Mouse (Mus musculus) urinary bladder, postnatal 25 days (tissue): Measurements from ENCODE around the gene Dcps.

Source experiments
- DNase-seq: peaks from one replicate; pipeline ENCODE4 v3.0.0; 2022; ENCODE audit warnings: low spot score

The Dcps gene

DNA sequence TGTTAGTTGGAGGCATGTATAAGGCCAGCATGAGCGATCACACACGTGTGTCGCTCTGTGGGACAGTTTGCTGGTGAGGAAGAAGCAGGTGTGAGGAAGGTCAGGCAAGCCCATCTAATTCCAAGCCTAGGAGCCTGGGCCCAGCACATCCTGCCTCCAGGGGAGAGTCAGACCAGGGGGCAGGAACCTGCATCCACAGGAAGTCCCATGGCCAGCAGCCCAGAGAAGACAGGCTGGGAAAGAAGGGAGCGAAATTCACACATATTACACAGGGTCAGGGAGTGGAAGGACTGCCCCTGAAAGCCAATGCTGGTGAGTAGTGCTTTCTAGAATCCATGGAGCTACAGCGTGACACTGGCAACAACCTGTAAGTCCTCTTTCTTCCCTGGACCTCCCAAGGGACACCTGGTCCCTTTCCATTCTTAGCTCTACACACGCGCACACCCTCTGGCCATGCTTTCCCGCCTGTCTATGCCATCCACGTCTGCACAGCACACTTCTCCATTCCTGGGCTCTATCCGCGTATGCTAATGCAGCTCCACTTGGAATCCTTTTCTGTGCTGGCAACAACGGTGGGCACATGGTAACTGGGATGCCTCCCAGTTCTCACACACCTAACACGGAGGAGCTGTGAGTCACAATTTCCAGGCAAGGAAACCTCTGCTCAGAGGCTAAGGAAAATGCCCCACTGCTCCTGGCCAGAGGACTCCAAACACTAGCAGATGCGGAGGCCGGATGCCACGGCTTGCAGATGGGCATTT is 44.0 kb downstream of the Dcps start:
- no peak for DNase-seq

- no peak for DNase-seq
Observed at GRCm38 (mm10) chr9:35128995-35129418, 46.9 kb downstream of the Dcps start.

DNA sequence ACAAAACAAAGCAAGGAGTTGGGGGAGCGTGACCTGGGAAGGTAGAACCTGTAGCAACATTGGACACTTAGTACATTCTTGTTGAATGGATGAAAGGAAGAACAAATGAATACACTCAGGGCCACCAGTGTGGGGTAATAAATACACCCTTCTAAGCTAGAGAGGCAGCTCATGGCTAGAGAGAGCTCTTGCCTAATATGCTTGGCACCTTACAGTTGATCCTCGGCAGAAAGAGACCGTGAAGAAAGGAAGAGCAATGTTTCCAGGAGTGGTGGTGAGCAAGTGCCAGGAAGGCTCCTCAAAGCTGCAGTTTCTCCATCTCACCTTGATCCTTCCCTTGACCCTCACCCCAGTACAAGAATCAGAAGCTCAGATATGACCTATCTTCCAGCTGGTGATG is 47.3 kb downstream of the Dcps start:
- no peak for DNase-seq

DNA sequence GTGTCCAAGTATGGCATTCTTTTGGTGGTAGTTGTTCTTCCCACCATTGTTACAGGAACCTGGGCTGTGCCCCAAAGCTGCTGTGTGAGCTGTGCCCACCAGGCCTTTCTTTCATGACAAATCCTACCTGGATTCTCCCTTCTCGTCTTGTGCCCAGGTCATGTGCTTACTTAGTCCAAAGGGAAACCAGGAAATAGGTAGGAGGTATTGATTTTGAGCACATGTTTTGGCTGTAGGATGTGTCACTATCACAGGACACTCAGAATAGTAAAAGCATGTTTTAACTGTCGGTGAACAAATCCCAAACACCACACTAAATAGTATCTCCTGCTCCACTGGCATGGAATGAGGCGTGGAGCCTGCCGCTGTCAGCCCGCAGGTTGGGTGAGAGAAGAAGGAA is 48.3 kb downstream of the Dcps start:
- no peak for DNase-seq

GRCm38 (mm10) chr9:35127147-35127546 is 48.7 kb downstream of the Dcps start:
- no peak for DNase-seq

- no peak for DNase-seq
Observed at GRCm38 (mm10) chr9:35124678-35124955, 51.2 kb downstream of the Dcps start.

DNA sequence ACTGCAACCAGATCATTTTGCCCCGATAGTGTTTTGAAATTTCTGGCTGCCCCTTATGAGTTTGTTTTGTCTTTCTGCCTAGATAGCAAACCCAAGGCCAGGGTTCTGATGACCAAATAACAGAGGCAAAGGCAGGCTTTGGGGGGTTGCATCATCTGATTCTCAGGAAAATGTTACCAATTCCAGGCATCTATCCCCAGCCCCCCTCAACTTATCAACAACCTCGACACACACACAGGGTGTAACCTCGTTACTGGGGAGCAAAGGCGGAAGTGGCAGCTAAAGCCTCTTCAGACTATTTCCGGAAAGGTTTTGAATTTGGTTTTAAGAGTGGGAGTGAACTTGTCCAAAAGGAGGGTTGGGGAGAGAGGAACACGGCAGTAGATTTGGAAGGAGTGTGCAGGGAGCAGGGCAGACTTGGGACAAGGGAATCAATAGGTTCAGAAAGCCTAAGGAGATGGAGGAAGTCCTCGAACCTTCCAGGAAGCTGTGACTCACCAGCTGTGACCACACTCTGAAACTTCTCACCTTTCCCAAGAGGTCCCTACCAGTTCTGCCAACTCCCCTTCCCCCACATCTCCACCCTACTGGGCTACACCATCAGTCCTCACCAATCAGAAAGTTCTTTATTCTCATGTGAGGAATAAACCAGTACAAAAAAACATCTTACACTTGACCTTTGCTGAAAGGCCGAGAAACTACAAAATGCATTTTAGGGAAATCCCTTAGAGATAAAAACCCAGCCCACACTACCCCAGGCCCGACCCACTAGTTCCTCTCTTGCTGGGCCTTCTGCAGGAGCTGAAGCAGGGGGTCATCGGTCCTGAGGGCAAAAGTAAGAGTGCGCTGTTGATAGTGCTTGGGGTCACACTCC is 51.8 kb downstream of the Dcps start:
- DNase-seq: no peak

- DNase-seq: no peak
Observed at GRCm38 (mm10) chr9:35123456-35123803, 52.4 kb downstream of the Dcps start.

GRCm38 (mm10) chr9:35122551-35123266 is 53.2 kb downstream of the Dcps start:
- no peak for DNase-seq

DNA sequence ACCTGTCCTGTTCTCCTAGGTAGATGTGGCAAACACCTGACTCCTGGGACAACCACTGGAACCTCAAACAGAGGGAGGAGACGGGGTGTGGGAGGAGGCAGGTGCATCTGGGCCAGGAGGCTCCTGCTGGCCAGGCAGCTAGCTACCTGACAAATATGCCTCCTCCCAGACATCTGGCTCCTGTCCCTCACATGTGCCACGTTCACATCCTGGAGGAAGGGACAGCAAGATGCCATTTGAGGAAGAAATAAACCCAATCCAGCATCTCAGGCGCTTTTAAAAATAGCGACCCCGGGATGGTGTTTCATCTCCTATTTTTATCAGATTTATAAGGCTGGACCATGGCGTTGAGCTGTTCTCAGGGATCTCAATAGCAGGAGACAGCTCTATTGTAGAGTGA is 56.7 kb downstream of the Dcps start, which contains the start of gene St3gal4:
Gene St3gal4 (minus strand): TSS at position 101 of the 400 bp plus-strand sequence.
- no peak for DNase-seq

DNA sequence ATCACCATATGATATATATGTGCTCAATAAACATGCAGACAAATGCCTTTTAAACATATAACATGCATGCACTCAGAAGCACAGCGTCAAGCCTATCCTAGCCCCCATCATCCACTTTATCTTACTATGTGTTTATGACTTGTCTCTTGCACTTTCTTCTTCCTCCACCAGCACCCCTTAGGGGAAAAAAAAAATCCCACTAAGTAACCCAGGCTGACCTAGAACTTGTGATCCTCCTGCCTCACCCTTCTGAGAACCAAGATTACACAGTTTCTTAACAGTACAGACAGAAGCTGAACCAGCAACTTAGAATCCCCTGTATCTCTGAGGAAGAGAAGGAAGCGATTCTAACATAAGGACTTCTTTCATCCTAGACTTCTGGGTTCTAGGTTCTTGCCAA is 57.3 kb downstream of the Dcps start:
- DNase-seq: no peak

DNA sequence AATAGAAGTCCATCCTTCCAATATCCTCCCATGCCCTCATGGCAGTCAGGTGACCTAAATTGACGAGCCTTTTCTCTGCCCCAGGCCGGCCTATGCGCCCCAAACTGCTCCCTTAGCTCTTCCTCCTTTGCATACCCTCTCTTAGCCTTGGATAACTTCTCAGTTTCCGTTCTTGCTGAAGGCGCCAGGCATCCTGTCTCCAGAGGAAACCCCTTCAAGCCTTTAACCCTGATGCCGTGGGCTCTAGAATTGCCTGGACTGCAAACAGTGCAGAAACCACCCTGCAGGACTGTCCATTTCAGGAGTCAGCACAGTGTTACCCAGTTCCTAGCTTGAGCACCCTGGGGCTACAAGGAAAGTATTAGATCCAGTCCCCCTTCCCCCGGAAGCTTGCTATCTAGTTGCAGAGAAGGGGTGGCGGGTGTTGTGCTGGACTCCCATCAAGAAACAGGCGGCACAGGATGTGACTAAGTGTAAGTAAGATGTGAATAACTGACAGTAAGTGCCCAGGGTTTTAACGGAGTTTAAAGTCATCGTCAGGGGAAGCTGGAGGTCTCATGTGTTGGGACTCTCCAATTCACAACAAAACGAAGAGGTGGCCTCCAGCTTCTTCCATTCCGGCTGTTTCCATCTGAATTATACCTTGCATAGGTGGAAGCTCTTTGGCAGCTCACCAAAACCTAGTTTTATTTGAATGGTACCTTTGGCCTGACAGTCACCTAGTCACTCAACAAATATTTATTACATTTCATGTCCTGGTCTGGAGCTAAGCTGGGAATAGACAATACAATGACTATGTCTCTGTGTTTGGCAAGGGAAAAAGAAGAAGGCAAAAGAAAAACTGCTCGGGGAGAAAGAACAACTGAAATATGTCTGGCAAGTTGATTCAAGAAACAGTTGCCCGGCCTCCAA is 58.2 kb downstream of the Dcps start:
- DNase-seq: peak; percentile 20

DNA sequence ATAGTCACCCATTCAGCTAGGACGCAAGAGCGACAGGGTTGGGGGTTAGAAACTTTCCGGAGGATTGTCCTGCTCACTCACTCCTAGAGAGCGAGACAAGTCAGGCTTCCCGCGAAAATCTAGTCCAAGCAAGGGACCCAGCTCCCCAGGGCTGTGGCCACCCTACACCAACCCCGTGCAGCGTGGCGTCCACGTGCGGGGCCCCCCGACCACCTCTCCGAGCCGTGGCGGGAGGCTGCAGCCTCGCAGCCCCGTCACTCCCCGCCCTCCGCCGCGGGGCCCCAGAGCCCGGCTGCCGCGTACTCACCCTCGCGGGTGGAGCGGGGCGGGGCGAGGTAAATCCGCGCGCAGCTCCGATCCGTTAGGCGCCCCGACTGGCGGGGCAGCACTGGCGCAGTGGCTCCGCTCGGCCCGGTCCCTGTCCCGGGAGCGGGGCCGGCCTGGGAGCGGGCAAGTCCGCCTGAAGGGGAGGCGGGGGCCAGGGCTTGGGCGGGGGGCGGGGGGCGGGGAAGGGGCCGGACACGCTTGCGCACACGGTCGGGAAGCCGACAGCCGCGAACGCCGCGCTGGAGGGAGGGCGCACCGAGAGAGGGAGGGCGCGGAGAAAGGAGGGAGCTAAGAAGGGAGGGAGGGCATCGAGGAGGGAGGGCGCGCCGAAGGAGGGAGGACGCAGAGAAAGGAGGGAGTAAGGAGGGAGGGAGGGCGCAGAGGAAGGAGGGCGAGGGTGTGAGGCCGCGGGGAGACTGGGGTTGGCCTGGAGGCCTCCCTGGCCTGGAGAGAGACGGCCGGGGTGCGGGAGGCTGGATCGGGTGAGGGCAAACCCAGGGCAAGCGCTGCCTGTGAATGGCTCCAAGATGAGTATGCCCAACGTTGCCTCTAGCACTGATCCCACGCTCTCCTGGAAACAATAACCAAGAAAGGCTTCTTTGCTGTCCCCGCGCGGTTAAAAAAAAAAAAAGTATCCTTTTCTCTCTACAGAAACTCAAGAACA is 59.2 kb downstream of the Dcps start:
- peak; percentile 67 for DNase-seq

GRCm38 (mm10) chr9:35115804-35116203 is 60.1 kb downstream of the Dcps start:
- no peak for DNase-seq

DNA sequence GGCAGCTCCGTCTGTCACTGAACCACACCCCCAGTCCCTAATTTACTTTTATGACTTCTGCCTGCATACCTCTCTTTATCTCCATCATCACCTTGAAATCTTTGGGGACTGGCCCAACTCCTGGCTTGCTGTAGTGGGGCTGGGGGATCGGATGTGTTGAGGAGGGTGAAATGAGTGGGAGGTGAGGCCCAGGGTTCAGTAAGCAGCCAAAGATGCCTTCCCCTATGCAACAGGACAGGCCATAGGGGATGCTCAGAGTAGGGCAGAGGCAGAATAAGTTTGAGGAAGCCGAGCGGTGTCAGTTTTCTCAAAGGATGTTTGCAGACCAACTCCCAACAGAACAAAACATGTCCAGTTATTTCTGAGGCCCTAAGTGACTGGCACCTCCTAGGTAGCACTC is 60.6 kb downstream of the Dcps start:
- no peak for DNase-seq

DNA sequence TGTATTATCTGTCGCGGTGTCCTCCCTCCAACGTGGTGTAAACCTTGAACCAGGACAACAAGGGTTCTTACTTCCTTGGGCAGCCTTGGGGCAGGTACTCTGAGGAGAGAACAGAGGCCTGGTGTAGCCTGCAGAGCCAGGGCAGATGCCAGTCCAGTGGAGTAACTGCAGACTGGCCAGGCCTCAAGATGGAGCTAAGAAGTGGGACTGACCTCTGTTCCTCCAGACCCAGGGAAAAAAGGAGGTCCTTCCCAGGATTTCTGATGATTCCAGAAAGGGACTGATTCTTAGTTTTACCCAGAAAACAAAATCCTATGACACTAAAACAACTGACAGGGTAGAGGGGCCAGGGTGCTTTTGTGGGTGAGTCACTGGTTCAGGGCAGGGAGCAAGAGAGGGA is 61.6 kb downstream of the Dcps start:
- no peak for DNase-seq

DNA sequence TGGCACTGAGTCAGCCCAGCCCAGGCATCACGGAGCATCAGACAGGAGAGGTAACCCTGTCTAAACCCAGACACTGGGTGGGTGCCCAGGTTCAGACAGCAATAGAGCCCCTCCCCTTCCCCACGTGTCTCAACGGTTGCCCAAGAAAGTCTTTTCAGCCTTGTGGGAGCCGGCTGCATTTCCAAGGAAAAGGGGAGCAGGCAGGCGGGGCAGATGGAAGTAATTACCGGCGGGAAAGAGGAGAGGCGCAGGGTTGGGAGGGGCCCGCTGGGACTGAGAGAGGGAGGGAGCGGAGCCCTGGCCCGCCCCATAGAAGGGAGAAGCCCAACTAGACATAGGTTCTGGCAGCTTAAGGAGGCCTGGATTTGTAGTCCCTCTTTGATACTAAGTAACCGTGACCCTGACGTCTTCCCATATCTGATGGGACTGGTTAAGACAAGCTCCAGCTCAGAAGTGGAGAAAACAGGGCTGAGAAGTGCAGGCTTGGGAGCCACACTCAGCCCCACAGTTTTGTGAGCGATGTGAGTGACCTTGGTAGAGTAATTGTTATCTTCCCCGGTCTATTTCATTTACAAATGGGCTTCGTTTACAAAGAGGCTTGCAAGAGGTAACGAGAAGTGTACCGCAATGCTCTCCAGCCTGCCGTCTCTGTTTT is 63.8 kb downstream of the Dcps start:
- DNase-seq: peak; percentile 44

- DNase-seq: no peak
Observed at GRCm38 (mm10) chr9:35111446-35111845, 64.4 kb downstream of the Dcps start.

- DNase-seq: no peak
Observed at GRCm38 (mm10) chr9:35110567-35110966, 65.3 kb downstream of the Dcps start.

DNA sequence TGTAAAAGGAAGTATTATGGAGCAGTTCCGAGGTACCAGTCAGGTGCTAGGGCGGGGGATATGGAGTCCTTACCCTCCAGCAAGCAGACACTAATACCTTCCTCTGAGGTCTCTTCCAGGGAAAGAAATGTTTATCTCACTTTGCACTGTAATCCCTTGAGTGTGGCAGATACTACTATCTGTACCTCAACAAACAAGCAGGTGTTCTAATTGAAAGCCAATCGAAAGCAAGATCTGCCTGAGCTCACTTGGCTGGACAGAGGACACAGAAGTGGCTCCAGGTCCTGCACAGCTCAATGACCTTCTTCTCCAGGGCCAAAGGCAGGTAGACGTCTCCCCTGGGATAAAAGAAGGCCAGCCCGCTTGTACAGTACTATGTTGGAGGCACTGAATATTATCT is 65.8 kb downstream of the Dcps start:
- no peak for DNase-seq
